Mouse (Mus musculus) embryo, embryonic 9.5 days (tissue): Measurements from ENCODE around the gene Fam169b.
A peak's percentile ranks its signal among the peaks of the same experiment; 100 is the strongest.

Experiments used
- DNase-seq: peaks from one replicate; pipeline ENCODE4 v3.0.0-alpha.2; 2017; ENCODE audit errors: extremely low spot score

The Fam169b gene

DNA sequence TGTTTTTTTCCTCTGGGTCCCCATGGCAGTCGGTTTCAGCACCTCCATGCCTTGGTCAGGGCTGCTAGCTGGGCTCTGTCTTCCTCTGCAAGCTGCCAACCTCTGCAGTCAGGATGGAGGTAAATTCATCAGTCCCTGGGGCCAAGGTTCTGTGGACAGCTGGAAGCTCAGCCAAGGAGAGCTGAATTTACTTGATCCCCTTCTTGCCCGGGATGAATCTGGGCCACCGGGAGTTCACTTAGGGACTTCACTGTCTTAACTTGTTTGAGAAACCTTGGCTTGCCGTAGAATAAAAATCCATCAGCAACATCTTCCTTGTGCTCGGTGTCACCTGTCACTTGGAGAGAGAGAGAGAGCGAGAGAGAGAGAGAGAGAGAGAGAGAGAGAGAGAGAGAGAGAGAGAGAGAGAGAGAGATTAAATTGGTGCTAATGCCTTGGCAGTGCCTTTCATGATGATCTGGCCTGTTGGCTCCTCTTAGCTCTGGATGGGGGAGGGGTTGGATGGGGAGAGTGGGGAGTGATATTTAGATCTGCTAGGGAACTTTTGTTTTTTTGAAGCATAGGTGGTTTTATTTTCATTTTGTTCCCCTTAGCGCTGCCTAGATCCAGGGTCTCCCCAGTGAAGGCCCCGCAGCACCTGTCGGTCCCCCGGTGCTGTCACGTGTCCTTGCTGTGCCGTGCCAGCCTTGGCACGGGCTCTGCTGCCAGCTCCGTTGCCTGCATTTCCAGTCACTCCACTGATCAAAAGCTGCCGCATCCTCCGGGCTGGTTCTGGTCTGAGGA lies 44.6 kb downstream of the Fam169b start:
- DNase-seq, result no peak

DNA sequence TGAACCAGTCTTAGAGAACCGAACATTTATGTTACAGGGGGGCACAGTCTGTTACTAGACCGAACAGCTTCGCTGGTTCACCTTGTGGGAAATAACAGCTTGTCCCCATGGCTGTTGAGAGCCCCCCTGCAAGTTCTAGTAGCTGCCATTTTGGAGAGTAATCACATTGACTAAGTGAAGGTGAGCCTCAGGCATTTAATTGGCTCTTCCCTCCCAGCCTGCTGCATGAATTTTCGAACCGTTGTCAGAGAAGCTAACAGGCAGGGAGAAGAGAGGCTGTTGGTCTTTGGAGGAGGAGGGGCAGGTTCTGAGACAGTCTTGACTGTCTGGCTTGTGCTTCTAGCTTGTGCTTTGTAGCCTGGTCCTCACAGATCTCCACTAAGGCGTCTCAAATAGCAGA lies 45.3 kb downstream of the Fam169b start:
- no peak for DNase-seq

DNA sequence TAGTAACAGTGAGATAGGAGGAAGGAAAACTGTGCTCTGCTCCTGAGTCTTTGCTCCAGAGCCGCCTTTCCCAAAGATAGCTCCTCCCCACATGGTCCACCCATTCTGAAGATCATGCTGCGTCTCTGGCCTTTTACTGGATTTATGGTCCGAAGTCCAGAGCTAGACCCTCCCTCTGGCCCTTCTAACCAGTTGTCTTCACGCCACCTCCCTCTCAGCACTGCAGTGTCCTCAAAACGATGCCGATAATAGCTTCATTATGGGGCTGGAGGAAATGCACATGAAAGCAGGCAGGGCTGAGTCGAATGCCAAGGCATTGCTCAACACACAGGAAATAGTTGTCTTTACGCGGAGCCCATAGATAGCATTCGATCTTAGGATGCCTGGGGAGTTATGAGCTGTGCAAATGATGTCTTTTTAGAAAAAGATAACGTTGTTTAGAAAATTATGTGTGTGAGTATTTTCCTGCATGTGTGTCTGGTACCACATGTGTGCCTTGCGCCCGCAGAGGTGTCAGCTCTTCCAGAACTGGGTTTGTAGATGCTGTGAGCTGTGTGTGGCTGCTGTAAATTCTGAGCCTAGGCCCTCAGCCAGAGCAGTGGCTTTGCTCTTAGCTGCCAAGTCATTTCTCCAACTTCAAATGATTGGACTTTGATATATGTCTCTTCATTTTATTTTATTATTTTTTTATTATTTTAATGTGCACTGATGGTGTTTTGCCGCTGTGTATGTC lies 46.6 kb downstream of the Fam169b start:
- DNase-seq, result no peak

DNA sequence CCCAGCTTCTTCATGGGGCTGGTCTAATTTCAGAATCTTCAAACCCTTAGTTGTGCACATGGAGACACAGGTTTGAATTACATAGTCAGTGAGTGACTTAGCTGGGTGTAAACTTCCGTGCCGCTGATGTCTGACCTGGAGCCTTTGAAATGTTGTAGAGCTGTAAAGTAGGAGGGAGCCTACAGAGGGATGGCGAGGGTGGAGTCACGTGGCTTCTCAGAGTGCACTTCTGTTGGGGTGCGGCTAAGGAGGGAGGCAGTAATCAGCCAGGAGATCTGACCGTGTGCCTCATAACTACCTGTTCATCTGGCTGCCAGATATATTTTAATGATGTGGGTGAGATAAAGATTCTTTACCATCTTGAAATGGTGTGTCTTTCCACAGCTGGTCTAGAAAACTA lies 49.4 kb downstream of the Fam169b start:
- no peak for DNase-seq

DNA sequence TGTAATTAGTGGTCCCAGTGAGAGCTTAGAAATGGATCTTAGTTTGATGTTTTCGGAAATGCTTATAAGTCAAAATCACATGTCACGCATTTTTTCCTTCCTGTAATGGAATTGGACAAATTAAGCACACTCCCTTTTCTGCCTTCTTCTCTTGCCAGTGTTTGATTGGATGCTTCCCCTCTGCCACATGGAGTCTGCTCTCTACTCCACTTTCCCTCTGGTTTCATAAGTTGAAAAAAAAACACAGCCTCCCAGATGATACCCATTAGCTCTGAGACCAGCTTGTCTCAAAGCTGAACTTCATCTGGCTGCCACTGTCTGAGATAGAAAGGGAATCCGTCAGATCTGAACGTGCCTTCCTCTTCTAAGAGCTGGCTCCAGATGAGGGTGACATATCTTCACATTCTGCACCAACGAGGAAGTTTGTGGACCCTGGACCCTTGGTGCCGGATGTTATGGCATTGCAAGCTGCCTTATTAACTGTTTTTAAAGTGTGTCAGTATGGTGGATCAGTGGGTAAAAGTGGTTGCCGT lies 52.6 kb downstream of the Fam169b start:
- no peak for DNase-seq

DNA sequence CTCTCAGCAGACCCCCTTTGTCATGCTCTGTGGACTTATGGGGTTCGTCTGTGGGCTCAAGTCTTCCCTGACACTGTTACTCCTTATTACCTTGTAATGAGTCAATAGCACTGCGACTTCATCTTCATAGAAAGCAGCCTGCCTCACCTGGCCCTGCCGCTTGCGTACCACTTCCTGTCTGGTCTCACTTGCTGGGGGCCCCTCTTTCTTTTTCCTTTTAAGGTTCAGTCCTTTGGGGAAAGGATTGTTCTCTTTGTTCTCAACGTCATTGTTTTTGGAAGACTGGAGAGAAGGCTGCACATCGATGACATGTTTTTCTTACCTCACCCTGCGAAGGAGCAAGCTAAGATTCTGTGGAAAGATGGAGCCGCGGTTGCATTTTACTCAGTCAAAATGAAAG lies 55.4 kb downstream of the Fam169b start:
- no peak for DNase-seq

DNA sequence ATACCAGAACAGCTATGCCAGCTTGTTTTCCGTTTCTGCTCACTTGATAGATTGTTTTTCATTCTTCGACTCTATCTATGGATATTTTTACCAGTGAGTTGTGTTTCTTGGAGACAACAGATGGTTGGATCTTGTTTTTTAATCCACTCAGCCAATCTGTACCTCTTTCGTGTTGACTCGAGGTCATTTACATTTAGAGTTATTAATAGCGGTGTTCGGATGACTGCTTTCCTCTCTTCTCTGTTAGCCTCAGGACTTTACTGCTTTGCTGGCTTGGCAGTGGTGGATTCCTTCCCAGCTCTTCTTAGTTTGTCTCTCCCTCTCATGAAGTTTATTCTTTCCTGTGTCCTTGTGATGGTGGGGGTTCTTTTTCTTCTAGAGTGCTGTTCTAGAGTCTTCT lies 59.2 kb downstream of the Fam169b start:
- no peak for DNase-seq

DNA sequence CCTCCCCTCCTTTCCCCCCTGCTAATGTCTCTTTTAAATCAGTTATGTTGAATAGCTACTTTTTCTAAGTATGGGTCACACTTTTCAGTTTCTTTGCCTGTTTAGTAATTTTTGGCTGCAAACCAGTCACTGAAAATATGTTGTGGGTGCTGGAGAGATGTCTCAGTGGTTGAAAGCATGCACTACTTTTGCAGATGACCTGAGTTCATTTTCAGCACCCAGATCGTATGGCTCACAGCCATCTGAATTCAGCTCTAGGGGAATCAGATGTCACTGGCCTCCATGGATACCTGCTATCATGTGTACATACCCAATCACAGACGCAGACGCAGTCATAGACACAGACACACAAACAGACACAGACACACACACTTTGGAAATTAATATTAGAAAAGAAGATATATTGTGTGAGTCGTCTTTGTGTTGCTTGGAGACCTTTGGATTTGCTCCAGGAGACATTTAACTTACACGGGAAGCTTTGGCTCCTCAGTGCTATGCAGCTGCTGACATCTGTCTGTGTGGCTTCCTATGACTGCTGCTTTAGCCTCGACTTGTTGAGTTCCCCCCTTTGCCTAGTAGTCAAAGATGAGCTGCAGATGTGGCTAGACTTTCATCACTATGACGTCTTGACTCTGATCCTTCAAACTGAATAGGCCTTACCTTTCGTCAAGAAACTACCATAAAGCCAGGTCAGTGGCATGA lies 63.6 kb downstream of the Fam169b start:
- DNase-seq, result no peak

DNA sequence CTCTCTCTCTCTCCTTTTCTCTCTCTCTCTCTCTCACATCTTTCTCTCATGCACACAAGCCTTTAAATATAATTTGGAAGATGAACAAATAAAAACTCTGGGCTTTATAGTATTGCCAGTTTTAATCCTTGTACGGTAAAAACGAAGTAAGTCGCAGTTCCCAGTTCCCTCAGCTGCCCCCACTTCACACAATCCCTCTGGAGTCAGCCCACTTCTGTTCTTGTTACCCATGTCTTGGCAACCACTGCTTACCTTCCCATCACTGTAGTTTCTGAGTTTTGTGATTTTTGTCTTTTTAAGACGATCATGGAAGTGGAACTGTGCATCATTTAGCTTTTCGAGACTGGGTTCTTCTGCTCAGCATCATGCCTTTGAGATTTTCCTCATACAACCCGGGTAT lies 65.0 kb downstream of the Fam169b start:
- no peak for DNase-seq

DNA sequence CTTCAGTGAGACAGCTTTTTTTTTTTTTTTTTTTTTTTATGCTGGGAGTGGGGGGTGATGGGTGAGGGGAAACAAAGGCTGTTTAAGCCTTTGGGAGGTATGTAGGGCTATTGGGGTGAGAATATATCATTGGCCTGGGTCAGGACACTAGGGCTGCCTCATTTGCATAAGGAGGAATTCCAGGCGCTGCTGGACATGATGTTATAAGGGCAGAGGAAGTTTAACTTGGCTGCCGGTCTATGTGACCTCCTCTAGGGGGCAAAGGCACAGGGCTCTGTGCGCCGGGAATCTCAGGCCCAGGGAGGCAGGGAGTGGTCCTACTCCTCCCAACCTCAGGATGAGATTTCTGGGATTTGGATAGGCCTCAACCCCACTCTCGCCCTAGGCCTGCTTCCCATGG lies 70.9 kb downstream of the Fam169b start:
- no peak for DNase-seq

DNA sequence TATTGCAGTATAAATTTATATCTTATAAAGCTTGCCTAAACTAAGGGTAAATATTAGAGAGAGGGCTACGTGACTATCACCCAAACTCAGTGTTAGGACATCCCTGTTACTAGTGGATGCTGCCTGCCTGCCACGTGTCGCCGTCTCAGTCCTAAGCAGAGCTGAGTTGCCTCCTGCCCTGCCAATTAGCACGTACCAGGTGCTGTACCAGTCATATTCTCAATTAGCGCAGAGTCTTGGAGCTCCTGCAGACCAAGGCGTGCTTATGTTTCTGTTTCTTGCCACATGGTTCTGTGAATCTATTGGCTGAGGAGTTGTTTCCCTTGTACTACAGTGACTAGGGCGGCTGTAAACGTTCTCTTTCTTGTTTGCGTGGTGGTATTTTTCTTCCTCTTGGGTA lies 72.3 kb downstream of the Fam169b start:
- no peak for DNase-seq

DNA sequence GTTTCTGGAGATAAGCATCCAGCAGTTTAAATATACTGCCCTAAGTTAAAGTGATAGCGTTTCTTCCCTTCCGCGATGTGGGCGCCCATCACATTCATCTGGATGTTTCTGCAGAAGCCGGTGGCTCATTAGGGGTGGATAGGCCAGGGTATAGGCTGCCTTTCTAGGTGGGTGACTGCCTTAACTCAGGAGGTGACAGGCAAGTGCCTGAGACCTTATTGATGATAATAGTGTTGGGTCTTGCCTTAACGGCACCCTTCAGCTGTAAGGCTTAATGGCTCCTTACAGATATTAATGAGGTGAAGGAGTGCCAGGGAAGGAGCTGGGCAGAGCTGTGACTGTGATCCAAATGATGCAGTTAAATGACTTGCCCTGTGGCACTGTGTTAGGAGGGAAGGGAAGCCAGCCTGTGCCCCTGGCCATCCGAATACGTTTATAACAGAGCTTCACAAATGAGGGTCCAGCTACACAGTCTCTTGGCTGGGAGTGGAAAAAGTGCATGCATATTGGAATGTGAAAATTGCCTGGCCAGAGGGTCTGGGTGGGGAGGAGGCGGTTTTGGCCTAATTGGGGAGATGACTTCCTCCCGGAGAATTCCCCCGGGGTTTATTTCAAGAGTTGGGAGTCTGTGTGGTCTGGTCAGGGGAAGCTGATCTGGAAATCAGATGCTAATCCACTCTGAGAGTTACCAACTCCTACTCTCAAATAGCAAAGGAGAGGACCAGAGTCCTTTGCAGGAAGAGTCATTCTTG lies 81.9 kb downstream of the Fam169b start:
- DNase-seq, result no peak

DNA sequence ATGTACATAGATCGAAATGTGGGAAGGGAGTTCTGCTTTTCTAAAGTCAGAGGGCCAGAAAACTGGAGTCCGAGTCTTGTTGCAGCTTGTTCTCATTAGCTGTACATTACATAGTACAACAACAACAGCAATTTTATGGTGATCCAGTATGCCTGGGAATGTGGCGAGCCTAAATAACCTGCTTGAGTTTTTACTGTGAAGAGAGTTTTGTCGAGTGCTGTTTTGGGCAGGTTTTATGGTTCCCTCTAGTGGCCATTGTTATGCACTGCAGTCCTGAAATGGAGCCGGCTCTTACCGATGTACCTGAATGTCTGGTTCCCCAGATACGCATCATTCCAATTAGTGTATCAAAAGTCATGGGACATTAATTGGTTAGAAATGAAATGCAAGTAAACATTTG lies 83.8 kb downstream of the Fam169b start:
- DNase-seq, result peak; percentile 63

DNA sequence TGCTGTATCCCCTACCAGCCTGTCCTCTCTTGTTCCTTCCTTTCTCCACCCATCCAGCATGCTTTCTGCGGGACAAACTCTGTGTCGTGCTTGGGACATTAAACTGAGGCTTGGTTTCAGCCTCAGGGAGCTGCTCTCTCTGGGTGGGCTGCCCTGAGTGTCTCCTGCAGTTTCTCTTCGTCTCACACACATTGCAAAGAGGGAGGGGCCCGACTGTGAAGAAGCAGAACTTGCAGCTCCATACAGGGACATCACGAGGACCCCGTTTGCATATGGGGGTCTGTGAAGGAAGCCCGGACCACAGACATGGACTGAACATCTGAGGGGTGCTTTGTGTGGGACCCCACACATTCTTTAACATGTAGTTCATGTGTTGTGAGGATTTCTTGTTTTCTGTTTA lies 89.0 kb downstream of the Fam169b start:
- no peak for DNase-seq

DNA sequence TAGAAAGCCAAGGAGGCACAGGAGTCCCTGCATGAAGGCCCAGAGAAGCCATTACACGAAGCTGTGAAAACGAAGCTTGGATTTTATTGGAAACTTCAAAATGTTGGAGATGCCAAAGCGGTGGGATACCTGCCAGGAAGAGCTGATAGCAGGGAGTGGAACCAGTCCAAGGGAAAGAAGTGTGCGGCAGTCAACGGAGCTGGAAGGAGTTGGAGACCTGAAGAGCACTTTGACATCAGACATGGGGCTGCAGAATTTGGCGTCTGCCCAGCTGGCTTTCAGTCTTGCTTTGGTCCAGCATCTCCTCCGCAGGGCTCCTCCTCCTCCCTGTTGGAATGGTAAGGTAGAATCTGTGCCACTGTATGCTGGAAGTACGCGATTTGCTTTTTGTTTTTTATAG lies 92.1 kb downstream of the Fam169b start:
- no peak for DNase-seq

DNA sequence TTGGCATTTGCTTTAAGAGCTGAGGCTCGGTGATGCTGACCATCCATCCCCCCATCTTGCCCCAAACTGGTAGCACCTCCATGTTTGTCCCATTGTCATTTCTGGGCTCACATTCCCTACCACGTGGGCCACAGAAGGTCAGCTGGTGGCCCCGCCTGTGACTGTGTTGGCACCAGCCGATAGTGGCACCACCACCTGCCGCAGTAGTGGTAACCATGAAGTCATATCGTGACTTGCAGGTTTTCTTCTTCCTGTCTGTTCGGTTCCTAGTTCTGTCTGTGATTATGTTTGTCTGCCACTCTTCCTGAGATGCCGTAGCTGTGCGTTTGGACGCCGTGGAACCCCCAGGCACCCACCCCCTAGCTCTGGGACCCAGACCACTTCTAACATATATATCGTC lies 95.3 kb downstream of the Fam169b start:
- no peak for DNase-seq

DNA sequence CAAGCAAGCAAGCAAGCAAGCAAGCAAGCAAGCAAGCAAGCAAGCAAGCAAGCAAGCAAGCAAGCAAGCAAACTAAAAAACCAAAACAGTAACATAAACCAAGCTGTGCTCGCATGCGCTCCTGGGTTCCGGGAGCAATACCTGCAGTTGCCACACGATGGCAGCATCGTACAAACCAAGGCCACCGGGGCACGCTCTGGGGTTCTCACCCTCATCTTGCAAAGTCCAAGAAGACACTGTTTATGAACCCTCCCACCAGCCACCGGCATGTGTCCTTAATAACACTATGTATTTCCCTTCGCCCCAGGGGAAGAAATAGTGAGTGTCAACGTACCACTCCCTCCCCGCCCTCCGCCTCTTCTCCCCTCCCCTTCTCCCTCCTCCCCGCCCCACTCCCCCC lies 96.1 kb downstream of the Fam169b start:
- peak; percentile 84 for DNase-seq

DNA sequence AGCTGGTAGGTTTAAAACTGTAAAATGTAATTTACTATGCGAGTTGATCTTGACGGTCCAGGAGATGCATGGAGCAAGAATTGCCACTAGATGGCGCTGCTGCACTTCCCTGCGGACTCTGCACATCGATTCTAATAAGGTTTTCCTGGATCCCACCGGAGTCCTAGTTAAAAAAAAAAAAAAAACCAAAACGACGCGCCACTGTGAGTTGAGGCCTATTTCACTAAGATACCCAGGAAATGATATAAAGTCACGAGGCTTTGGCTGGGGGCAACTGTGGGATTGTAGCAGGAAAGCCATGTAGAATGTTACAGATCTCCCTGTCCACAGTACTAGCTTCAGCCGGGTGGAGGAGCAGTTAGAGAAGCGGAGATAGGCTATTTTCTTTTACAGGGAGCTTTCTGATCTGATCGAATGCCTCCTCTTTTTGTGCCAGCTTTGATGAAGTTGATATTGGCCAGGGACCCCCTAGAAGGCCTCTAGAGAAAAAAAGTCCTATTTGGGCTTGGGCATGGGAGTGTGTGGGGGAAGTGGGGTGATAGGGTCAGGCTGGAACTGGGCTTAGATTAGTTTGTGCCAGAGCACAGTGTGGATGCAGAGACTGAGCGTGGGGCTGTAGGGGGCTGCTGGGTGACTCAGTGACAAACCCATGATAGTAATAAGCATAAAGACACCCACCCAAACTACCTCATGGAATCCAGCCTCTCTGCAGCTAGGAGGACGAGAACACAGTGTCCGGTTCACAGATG lies 100.6 kb downstream of the Fam169b start:
- DNase-seq, result peak; percentile 78

DNA sequence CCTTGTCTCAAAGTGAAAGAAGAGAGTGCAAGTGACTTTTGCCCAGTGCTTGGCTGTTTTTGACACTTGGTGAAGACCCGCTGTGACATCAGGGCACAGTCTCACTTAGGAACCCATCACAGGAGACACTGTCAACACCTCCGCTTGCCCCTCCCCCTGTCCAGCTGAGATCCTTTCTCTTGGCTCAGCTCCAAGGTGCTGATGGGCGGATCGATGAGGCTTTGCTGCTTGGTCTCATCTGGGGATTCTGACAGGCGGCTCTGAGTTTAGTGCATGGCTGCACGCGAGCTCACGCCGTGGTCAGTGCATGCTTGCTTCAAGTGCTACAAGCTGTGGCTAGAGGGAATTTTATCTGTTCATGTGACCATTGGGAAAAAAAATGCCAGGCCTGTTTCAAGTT lies 108.5 kb downstream of the Fam169b start:
- peak; percentile 14 for DNase-seq

DNA sequence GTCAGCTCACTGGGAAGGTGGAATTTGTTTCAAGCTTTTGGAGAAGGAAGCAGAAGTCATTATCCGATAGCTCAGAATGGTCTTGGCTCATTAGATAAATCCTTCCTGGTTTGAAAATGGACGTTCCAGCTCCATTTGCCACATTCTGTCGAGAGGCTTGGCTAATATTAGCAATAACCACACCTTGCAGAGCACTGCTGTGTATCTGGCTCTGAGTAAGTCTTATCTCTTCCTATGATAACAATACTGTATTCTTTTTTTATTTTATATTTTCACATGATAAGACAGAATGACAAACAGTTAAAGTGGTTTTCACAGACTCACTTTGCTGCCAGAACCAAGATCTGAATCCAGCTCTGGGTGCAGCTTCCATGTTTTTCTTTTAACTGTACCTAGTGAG lies 113.1 kb downstream of the Fam169b start:
- DNase-seq, result no peak

DNA sequence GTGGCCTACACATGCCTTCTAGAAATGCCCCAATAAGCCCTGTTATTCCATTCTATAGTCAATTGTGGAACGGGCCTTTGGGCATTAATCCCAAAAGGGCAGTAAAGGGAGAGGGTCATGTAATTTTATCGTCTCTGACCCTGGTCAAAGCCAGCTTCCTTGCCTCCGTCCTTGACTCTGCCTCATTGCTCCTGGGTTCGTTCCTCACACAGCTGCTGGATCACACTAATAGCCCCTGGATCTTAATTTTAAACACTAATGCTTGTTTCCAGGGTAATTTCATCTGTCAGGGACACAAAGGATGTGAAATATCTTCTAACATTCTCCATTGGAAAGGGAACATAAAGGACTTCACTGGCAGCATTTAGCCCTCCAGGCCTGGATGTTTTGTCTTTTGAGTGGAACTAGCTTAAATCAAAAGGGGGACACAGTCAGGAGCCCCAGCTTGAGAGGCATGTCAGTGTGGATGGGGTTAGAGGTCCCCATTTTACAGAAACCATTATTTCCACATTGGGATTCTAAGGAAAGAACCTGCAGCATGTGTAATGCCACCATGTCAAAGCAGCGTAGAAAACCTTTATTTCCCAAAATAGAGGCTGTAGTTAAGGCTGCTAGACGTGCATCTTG lies 122.2 kb downstream of the Fam169b start:
- no peak for DNase-seq
